Mouse (Mus musculus) adrenal gland, postnatal 4 days (tissue): ENCODE measurements at regions not wholly inside any gene's neighbourhood (a gene's known extent, or its start where the extent isn't known, plus 50 kb on each side); places are given as distances from the start of the nearest gene placed in this dataset.

Source experiments
- DNase-seq, 2 experiments: peaks; one replicate each; pipeline ENCODE4 v3.0.0; 2021 to 2022; ENCODE audit warnings: low spot score in 2 of 2, mixed read lengths in 2 of 2

DNA sequence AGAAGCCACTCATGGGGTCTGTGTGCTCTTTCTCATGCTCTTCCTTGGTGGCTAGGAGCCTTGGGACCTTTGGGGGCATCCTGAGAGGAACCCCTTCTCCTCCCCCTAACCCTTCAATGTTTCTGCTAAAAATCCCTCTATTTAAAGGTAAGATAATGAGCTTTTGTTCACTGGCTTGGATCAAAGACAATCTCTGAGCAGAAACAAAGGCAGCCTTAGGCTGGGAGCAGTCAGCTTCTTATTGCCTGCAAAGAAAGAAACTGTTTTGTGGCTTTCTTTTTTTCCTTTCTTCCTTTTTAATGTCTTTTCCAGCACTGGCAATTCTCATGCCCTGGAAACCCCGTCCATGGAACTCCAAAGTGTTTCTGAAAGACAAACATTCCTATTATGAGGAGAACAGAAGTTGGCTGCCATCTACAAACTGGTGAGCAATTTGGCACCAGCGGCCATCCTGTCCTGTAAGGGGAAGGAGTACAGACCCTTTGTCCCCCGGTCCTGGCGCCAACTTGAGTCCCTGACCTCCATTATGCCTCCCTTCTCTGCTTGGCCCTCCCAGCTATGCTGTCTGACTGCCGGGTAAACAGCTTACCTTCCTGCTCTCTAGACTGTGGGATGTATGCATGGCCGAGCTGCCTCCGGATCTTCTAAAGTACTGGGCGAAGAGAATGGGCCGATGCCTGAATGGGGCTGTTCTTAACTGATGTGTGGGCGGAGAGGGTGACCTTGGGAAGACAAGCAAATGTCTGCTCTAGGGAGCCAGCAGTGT is 56.4 kb upstream of the Pabpc6 start:
- no peak for DNase-seq

DNA sequence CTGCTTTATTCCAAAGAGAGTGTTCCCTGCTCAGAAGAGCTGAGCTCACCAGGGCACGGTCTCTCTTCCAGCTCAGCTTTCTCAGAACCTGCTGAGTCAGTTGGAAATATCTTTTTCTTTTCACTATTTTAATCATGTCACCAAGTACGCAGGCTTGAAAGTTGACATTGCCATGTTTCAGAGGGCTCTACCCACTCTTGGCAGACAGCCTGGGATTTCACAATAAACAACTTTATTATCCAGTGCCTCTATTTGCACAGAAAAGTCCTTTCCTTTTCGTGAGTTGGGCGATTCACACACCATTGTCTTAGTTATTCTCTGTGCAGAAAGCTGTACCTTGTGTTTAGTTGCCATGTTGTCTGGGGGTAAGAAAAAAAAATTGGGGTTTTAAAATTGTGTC is 54.0 kb upstream of the Pabpc6 start:
- DNase-seq = no peak

DNA sequence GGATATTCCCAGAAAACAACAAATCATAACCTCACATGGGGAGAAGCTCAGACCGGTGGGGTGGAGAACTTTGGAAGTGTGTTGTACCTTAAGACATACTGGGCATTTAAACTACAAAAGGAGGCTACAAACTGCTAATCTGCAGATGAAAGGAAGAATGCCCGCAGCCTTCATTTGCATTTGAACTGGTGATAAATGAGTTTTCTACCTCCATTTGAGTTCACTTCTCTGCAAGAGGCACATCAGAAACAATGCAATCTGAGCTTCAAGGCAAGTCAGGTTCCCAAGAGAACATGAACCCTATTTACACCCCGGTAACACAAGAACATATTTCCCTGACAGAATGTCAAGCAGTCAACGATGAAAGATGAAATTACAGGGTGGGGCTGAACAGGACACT is 53.2 kb upstream of the Pabpc6 start:
- DNase-seq = no peak
